Mouse (Mus musculus) midbrain, embryonic 15.5 days (tissue): ENCODE measurements at regions not wholly inside any gene's neighbourhood (a gene's known extent, or its start where the extent isn't known, plus 50 kb on each side); places are given as distances from the start of the nearest gene placed in this dataset.

Source experiments
- ATAC-seq: fragments of 200-750 bp; cut with Nextera tagmentation; replicated peaks from 2 replicates; pipeline ENCODE4 v1.8.0; 2017; ENCODE audit warnings: moderate TSS enrichment
- H3K27ac ChIP-seq: fragments of 300-500 bp; sonication (generic); 2 replicates; pipeline ENCODE4 v1.5.1; 2015; ENCODE audit warnings: mild to moderate bottlenecking, inconsistent platforms
- H3K27me3 ChIP-seq: fragments of 300-500 bp; sonication (generic); replicated peaks from 2 replicates; pipeline ENCODE4 v1.6.1; 2015; ENCODE audit warnings: inconsistent platforms
- H3K36me3 ChIP-seq: fragments of 300-500 bp; sonication (generic); replicated peaks from 2 replicates; pipeline ENCODE4 v1.6.1; 2015; ENCODE audit warnings: inconsistent platforms
- H3K4me1 ChIP-seq: fragments of 300-500 bp; sonication (generic); 2 replicates; pipeline ENCODE4 v1.6.1; 2015; ENCODE audit warnings: inconsistent platforms
- H3K4me2 ChIP-seq: fragments of 300-500 bp; sonication (generic); 2 replicates; pipeline ENCODE4 v1.6.1; 2015; ENCODE audit warnings: inconsistent platforms, mild to moderate bottlenecking, moderate library complexity
- H3K4me3 ChIP-seq: fragments of 300-500 bp; sonication (generic); 2 replicates; pipeline ENCODE4 v1.5.1; 2015; ENCODE audit warnings: mild to moderate bottlenecking, inconsistent platforms
- H3K9ac ChIP-seq: fragments of 300-500 bp; sonication (generic); 2 replicates; pipeline ENCODE4 v1.6.1; 2015; ENCODE audit warnings: mild to moderate bottlenecking, inconsistent platforms
- H3K9me3 ChIP-seq: fragments of 300-500 bp; sonication (generic); 2 replicates; pipeline ENCODE4 v1.6.1; 2016; ENCODE audit warnings: inconsistent platforms
- WGBS: fragments of 180-500 bp; shearing (Covaris S2); methylation state at CpG from one replicate; pipeline ENCODE4 v1.1.7; 2015; ENCODE audit warnings: mixed read lengths; 5-methylcytosine and 5-hydroxymethylcytosine counted together

DNA sequence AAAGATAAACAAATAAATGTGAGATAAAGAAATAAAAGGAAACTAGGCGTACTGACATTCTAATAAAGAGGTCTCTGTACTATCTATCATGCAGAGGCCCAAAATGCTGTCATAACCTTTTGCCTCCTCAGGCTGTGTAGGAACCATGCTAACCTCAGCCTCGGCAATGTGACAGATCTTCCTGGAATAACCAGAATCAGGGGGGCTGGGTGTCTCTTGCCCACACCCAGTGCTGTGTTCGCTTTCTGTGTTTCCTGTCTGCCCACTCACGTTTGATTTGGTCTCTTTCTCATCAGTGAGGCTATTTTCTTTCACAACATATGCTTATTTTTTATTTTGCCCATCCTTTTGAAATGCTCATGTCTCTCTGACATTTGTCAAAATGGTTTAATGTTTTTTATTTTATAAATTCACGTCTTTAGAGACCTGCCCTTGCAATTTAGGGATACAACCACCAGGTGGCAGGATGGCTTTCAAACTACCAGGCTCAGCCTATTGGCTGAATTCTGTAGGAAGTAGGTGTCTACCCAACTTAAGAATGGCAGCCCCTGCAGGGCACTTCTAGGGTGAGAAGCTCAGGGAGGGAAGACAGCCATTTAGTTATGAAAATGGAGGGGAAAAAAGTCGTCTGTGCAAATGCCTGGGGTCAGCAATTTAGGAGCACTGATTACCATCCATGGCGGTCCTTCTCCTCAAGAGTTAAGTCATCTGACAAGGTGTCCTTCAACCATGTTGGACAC is 550.8 kb downstream of the Rnf144a start:
- Histone ChIP-seq H3K4me3 (no peak overlapping the region), H3K9me3 (no peaks in the 10 kb centered on the region), H3K4me1 (no peaks in the 10 kb centered on the region), H3K9ac (no peak overlapping the region), H3K4me2 (no peak overlapping the region), H3K36me3 (no peaks in the 10 kb centered on the region), H3K27ac (no peak overlapping the region), H3K27me3 (no peaks in the 10 kb centered on the region)
- no peak for ATAC-seq
- WGBS = 74% methylated on average over 7 of the region's 7 CpGs

DNA sequence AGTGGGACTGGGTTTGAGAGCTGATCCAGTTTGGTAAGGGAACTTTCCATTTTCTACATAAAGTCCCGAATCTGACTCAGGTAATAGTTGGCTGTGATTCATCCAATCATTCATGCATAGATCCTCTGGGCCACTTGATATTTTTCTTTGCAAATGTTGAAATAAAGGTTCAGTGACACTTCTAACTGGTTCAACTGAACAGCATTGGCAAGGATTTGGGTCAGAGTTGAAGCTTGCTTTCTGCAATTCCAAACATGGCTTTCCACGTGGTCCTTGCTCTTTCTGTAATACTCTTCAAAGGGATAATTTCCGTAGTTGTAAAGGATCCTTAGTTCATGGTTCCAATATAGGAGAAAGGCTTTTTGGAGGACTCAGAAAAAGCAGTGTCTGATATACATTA is 554.0 kb downstream of the Rnf144a start:
- 89% methylated on average over 3 of the region's 3 CpGs for WGBS
- no peaks in the 10 kb centered on the region for H3K9me3 ChIP-seq
- no peak for ATAC-seq

DNA sequence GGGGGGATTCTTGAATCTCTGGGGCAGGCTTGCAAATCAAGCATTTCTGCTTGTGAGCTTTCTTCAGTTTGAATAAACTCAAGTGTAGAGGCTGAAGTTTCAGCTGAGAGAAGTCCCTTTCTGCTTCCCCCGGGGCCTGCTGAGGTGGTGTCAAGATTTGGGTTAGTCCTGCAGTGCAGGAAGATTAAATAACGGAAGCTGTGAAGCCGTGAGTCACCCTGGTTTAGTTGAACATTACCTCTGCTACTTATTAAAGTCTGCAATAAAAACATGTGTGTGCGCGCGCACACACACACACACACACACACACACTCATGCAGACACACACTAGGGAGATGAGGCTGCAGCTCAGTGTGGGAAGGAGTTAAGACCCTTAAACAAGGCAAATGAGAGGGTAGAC is 556.7 kb downstream of the Rnf144a start:
- Histone ChIP-seq H3K36me3 (no peaks in the 10 kb centered on the region), H3K9me3 (no peaks in the 10 kb centered on the region), H3K4me3 (no peak overlapping the region), H3K27me3 (no peaks in the 10 kb centered on the region), H3K27ac (no peak overlapping the region), H3K4me1 (no peaks in the 10 kb centered on the region), H3K4me2 (no peak overlapping the region), H3K9ac (no peak overlapping the region)
- no peak for ATAC-seq
- WGBS = 82% methylated on average over 6 of the region's 6 CpGs

More for the DNA sequence above, 554.0 kb downstream of the Rnf144a start:
- H3K4me2 ChIP-seq = no peak overlapping the region
- H3K4me1 ChIP-seq = no peaks in the 10 kb centered on the region
- no peak overlapping the region for H3K9ac ChIP-seq
- no peak overlapping the region for H3K4me3 ChIP-seq
- H3K36me3 ChIP-seq = no peaks in the 10 kb centered on the region
- no peak overlapping the region for H3K27ac ChIP-seq
- H3K27me3 ChIP-seq = no peaks in the 10 kb centered on the region

DNA sequence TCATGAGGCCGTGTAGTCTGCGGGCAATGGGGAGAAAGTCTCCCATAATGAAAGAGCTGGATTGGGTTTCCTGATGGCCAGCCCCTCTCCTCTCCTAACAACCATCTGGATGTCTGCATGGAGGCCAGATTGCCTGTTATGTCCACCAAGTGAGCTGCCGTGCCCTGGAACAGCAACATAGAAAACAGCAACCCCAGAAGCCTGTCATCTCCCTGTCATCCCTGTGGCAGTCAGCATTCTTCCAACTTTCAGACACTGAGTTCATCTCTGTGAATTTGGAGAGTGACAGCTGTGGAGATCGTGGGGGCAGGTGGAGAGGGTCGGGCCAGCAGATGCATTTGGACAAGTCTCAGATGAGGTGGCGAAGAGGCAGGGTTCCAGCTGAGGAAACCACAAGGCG is 585.0 kb downstream of the Rnf144a start:
- Histone ChIP-seq H3K27me3 (no peaks in the 10 kb centered on the region), H3K4me3 (no peak overlapping the region), H3K9me3 (no peaks in the 10 kb centered on the region), H3K9ac (no peak overlapping the region), H3K4me2 (no peak overlapping the region), H3K27ac (no peak overlapping the region), H3K4me1 (peaks cover 3% of the 10 kb centered on the region; the same call in 1 of the 2 replicates), H3K36me3 (no peaks in the 10 kb centered on the region)
- ATAC-seq = no peak
- WGBS = 68% methylated on average over 7 of the region's 7 CpGs

DNA sequence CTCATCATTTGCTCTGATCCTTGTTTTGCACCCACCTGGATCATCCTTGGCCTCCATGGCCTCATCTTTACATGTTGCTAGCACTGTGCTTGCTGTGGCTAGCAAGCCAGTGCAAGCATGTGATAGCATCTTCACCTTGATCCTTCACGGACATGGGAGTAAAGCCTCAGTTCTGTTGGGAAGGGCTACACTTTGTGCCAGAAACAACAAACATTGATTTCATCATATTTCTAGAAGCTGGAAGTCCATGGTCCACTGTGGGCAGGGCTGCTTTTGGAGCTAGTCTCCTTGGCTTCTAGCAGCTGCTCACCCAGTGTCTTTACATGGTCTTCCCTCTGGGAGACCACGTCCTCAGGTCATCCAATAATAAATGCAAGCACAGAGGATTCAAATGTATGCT is 587.1 kb downstream of the Rnf144a start:
- H3K27ac ChIP-seq = no peak overlapping the region
- no peak overlapping the region for H3K4me3 ChIP-seq
- peaks cover 3% of the 10 kb centered on the region; the same call in 1 of the 2 replicates for H3K4me1 ChIP-seq
- H3K9me3 ChIP-seq = no peaks in the 10 kb centered on the region
- no peaks in the 10 kb centered on the region for H3K36me3 ChIP-seq
- WGBS = 87% methylated on average over 2 of the region's 2 CpGs
- no peak for ATAC-seq
- no peaks in the 10 kb centered on the region for H3K27me3 ChIP-seq
- H3K9ac ChIP-seq = no peak overlapping the region
- no peak overlapping the region for H3K4me2 ChIP-seq

DNA sequence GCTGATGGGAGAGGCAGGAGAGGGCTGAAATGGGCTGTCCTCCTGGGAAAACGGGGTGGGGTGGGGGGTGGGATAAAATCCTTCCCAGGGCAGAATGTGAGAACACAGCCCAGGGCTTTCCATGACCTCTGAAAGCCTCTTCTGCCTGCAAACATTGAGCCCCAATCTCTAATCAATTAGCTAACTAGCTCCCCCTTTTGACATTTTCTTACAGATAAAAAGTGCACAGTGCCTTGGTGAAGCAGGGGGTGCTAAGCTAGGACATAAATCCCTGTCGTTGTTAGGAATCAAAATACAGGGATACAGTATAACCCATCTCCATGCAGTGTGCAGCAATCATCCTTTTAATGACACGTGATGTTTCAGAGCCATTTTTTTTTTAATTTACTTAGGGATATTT is 588.1 kb downstream of the Rnf144a start:
- H3K27me3 ChIP-seq = no peaks in the 10 kb centered on the region
- H3K9ac ChIP-seq = no peak overlapping the region
- 16% methylated on average over 3 of the region's 3 CpGs for WGBS
- ATAC-seq = no peak
- peaks cover 3% of the 10 kb centered on the region; the same call in 1 of the 2 replicates for H3K4me1 ChIP-seq
- no peak overlapping the region for H3K4me3 ChIP-seq
- H3K36me3 ChIP-seq = no peaks in the 10 kb centered on the region
- no peak overlapping the region for H3K27ac ChIP-seq
- no peaks in the 10 kb centered on the region for H3K9me3 ChIP-seq
- H3K4me2 ChIP-seq = no peak overlapping the region

DNA sequence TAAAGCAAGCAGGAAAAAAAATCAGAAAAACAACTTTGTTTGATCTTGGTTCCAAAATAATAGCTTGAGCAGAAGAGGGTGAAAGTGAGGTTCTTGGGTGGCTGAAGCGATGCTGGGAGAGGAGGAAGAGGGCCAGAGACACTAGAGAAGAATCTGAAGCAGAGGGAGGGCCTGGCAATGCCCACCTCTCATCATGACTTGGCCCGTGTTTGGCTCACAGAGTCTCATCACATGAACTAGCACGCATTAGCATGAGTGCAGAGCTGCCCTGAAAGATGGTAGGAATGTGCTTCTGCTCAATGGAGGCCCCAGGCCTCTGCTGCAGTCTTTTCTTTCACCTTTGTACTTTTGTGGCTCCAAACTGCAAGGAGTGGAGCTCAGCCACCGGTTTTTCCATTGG is 588.6 kb downstream of the Rnf144a start:
- 52% methylated on average over 4 of the region's 4 CpGs for WGBS
- Histone ChIP-seq H3K27me3 (no peaks in the 10 kb centered on the region), H3K27ac (no peak overlapping the region), H3K9ac (no peak overlapping the region), H3K4me1 (peaks cover 3% of the 10 kb centered on the region; the same call in 1 of the 2 replicates), H3K36me3 (no peaks in the 10 kb centered on the region), H3K4me2 (no peak overlapping the region), H3K4me3 (no peak overlapping the region), H3K9me3 (no peaks in the 10 kb centered on the region)
- no peak for ATAC-seq

DNA sequence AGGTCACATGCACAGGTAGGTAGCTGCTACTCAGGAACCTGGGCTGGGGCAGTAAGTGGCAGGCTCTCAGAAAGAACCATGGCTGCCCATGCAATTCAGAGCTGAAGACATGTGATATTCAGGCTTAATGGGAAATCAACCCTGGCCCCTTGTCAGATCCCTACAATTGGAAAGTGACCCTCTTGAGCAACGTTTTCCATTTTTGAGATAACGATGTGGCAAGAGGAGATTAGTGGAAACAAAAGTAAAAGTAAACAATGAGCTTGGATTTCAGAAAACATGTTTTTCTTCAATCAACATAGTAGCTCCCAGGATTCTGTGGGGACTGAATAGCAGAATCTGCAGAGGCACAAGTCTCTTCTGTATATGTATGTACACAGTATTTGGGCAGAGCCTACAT is 598.8 kb downstream of the Rnf144a start:
- Histone ChIP-seq H3K27ac (no peak overlapping the region), H3K4me3 (no peak overlapping the region), H3K27me3 (no peaks in the 10 kb centered on the region), H3K9ac (no peak overlapping the region), H3K4me1 (no peaks in the 10 kb centered on the region), H3K4me2 (no peak overlapping the region), H3K9me3 (no peaks in the 10 kb centered on the region), H3K36me3 (no peaks in the 10 kb centered on the region)
- 60% methylated on average over 2 of the region's 2 CpGs for WGBS
- no peak for ATAC-seq

DNA sequence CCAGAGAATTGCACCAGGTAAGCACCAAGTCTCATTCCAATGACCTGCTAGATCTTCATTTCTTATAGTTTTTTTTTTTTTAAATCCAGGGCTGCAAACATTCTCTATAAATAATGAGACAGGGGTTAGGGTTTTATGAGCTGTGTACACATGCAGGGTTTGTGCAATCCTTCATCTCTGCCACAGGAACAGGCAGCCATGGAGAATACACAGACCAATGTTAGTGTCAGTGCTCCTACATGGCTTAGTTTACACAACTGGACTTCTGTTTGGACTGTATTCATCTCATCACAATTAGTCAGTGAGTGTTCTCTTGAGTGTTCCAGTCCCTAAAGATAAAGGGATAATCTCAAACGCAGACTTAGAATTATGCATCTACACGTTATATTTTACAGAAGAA is 620.0 kb downstream of the Rnf144a start:
- 94% methylated on average over 2 of the region's 2 CpGs for WGBS
- ATAC-seq = no peak
- H3K27ac ChIP-seq = no peak overlapping the region
- H3K9ac ChIP-seq = no peak overlapping the region
- no peak overlapping the region for H3K4me3 ChIP-seq
- no peak overlapping the region for H3K4me2 ChIP-seq
- no peaks in the 10 kb centered on the region for H3K27me3 ChIP-seq
- H3K36me3 ChIP-seq = no peaks in the 10 kb centered on the region
- H3K4me1 ChIP-seq = no peaks in the 10 kb centered on the region
- no peaks in the 10 kb centered on the region for H3K9me3 ChIP-seq

DNA sequence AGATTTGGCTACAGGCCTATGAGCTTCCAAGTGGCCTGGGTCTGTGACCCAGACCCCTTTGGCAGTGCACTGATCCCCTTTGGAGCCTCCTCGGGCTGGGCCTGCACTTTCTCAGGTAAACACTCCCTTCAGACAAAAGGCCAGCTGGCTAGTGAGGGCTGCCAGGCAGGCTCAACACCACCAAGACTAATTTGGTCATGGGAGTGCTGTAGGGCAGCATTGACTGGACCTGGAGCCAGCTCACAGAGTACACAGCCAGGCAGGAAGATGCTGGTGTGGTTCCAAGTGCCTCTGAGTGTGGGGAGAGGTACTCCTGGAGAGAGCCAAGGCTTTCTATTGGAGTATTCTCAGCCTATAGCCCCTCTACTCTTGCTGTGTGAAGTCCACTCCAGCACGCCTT is 620.5 kb downstream of the Rnf144a start:
- no peak overlapping the region for H3K4me3 ChIP-seq
- H3K9ac ChIP-seq = no peak overlapping the region
- H3K36me3 ChIP-seq = no peaks in the 10 kb centered on the region
- ATAC-seq = no peak
- no peak overlapping the region for H3K27ac ChIP-seq
- H3K4me2 ChIP-seq = no peak overlapping the region
- no peaks in the 10 kb centered on the region for H3K27me3 ChIP-seq
- no peaks in the 10 kb centered on the region for H3K9me3 ChIP-seq
- WGBS = 64% methylated on average over 2 of the region's 2 CpGs
- H3K4me1 ChIP-seq = no peaks in the 10 kb centered on the region

DNA sequence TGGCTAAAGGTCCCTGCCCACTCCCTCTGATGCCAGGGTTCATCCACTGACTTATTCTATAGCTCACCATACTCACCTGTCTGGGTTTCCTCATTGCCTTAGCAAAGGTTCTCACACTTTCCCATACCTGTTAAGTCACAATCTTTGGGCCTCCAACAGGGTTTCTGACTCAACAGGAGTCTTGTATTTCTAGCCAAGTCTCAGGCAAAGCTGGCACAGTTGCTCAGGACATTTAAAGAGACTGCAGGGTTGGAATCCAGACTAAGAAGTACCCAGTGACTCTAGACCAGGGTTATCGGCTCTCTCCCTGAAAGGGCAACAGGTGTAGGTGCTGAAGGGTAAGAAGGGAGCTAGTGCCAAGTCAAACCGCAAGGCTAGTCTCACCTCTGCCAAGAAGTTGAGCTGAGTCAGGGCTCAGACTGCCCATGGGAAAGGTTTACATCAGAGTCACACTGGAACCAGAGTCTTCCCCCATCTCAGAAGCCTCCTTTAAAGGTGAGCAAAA is 622.4 kb downstream of the Rnf144a start:
- ATAC-seq = no peak
- H3K4me1 ChIP-seq = no peaks in the 10 kb centered on the region
- WGBS = 90% methylated on average over 2 of the region's 2 CpGs
- no peak overlapping the region for H3K27ac ChIP-seq
- no peak overlapping the region for H3K4me3 ChIP-seq
- no peaks in the 10 kb centered on the region for H3K36me3 ChIP-seq
- no peak overlapping the region for H3K9ac ChIP-seq
- H3K9me3 ChIP-seq = no peaks in the 10 kb centered on the region
- H3K27me3 ChIP-seq = no peaks in the 10 kb centered on the region
- no peak overlapping the region for H3K4me2 ChIP-seq

DNA sequence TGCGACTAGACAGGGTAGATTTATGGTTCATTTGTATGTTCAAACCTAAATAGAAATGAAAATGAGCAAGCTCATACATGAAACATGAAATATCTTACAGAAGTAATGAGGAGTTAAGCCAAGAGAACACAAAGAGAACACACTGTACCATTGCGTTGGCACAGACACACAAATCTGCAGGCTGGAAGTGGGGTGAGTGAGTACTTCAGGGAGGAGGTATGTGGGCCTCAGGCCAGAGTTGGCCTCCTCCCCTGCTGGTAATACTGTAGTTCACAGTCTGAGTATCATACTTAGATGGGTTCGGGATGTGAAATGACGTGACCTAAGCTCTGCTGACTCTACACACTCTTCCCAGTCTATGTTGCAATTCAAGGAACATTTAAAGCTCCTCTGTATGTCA is 624.1 kb downstream of the Rnf144a start:
- Histone ChIP-seq H3K4me1 (no peaks in the 10 kb centered on the region), H3K4me2 (no peak overlapping the region), H3K36me3 (no peaks in the 10 kb centered on the region), H3K4me3 (no peak overlapping the region), H3K27me3 (no peaks in the 10 kb centered on the region), H3K9ac (no peak overlapping the region), H3K27ac (no peak overlapping the region), H3K9me3 (no peaks in the 10 kb centered on the region)
- ATAC-seq = no peak
- WGBS = 83% methylated on average over 4 of the region's 4 CpGs
